Mouse (Mus musculus) splenic B cell, adult 2 months (primary cell): ENCODE data around the gene F3.
A peak's percentile ranks its signal among the peaks of the same experiment; 100 is the strongest.

ENCODE experiments used
- DNase-seq: peaks from one replicate; pipeline ENCODE4 v3.0.0-alpha.2; 2011; ENCODE audit warnings: low read depth, low spot score
- H3K27me3 ChIP-seq: 2 replicates; pipeline ENCODE4 v1.6.1; 2012; ENCODE audit warnings: mild to moderate bottlenecking, low read length, moderate library complexity, mixed read lengths; ENCODE audit not compliant: control insufficient read depth, poor library complexity, insufficient read depth, severe bottlenecking
- H3K36me3 ChIP-seq: 2 replicates; pipeline ENCODE4 v1.6.1; 2012; ENCODE audit warnings: mild to moderate bottlenecking, low read length, moderate library complexity, mixed read lengths; ENCODE audit not compliant: control insufficient read depth, poor library complexity, insufficient read depth, severe bottlenecking

The F3 gene

GRCm38 (mm10) chr3:121722971-121723844, at the start of gene F3:
Gene F3 (plus strand): TSS chr3:121723537.
- Histone ChIP-seq H3K27me3 (no peaks in the 10 kb centered on the region; the same call in 1 of the 2 replicates), H3K36me3 (no peaks in the 10 kb centered on the region)
- peak; percentile 57 for DNase-seq

GRCm38 (mm10) chr3:121678935-121679334, 44.4 kb upstream of the F3 start:
- Histone ChIP-seq H3K27me3 (no peaks in the 10 kb centered on the region), H3K36me3 (no peaks in the 10 kb centered on the region)
- no peak for DNase-seq

- DNase-seq: no peak
- H3K36me3 ChIP-seq: no peaks in the 10 kb centered on the region
Observed at GRCm38 (mm10) chr3:121679443-121679842, 43.9 kb upstream of the F3 start.

GRCm38 (mm10) chr3:121680187-121680586, 43.1 kb upstream of the F3 start:
- DNase-seq: no peak
- no peaks in the 10 kb centered on the region for H3K36me3 ChIP-seq
- H3K27me3 ChIP-seq: no peaks in the 10 kb centered on the region

More at GRCm38 (mm10) chr3:121679443-121679842, 43.9 kb upstream of the F3 start:
- no peaks in the 10 kb centered on the region for H3K27me3 ChIP-seq

GRCm38 (mm10) chr3:121682439-121683411, 40.6 kb upstream of the F3 start:
- Histone ChIP-seq H3K27me3 (no peaks in the 10 kb centered on the region), H3K36me3 (no peaks in the 10 kb centered on the region)
- DNase-seq: no peak

GRCm38 (mm10) chr3:121684552-121684951, 38.8 kb upstream of the F3 start:
- no peak for DNase-seq
- no peaks in the 10 kb centered on the region for H3K36me3 ChIP-seq
- H3K27me3 ChIP-seq: no peaks in the 10 kb centered on the region

- H3K36me3 ChIP-seq: no peaks in the 10 kb centered on the region
- DNase-seq: no peak
- no peaks in the 10 kb centered on the region for H3K27me3 ChIP-seq
Observed at GRCm38 (mm10) chr3:121684963-121685362, 38.4 kb upstream of the F3 start.

GRCm38 (mm10) chr3:121685985-121686384, 37.4 kb upstream of the F3 start:
- no peak for DNase-seq
- no peaks in the 10 kb centered on the region for H3K27me3 ChIP-seq
- H3K36me3 ChIP-seq: no peaks in the 10 kb centered on the region

GRCm38 (mm10) chr3:121686408-121686911, 36.9 kb upstream of the F3 start:
- no peak for DNase-seq
- no peaks in the 10 kb centered on the region for H3K36me3 ChIP-seq
- H3K27me3 ChIP-seq: no peaks in the 10 kb centered on the region

GRCm38 (mm10) chr3:121687741-121688140, 35.6 kb upstream of the F3 start:
- no peak for DNase-seq

GRCm38 (mm10) chr3:121689029-121689428, 34.3 kb upstream of the F3 start:
- Histone ChIP-seq H3K27me3 (no peaks in the 10 kb centered on the region), H3K36me3 (no peaks in the 10 kb centered on the region)
- no peak for DNase-seq

More at GRCm38 (mm10) chr3:121687741-121688140, 35.6 kb upstream of the F3 start:
- Histone ChIP-seq H3K27me3 (no peaks in the 10 kb centered on the region), H3K36me3 (no peaks in the 10 kb centered on the region)

- Histone ChIP-seq H3K27me3 (no peaks in the 10 kb centered on the region), H3K36me3 (no peaks in the 10 kb centered on the region)
- DNase-seq: no peak
Observed at GRCm38 (mm10) chr3:121689697-121690096, 33.6 kb upstream of the F3 start.

- no peaks in the 10 kb centered on the region for H3K36me3 ChIP-seq
- H3K27me3 ChIP-seq: no peaks in the 10 kb centered on the region
- no peak for DNase-seq
Observed at GRCm38 (mm10) chr3:121693001-121693730, 30.2 kb upstream of the F3 start.

- DNase-seq: no peak
- H3K36me3 ChIP-seq: no peaks in the 10 kb centered on the region
Observed at GRCm38 (mm10) chr3:121693746-121694145, 29.6 kb upstream of the F3 start.

More at GRCm38 (mm10) chr3:121693746-121694145, 29.6 kb upstream of the F3 start:
- no peaks in the 10 kb centered on the region for H3K27me3 ChIP-seq
